Mouse (Mus musculus) neural tube, embryonic 12.5 days (tissue): Measurements from ENCODE around the gene Ryr1. TPM values are rescaled to one million over a fixed set of nuclear protein-coding genes. Genes with fewer than 3 reads are reported as not detected.

Source experiments
- ATAC-seq: fragments of 200-750 bp; cut with Nextera tagmentation; 2 replicates; pipeline ENCODE4 v1.8.0; 2017; ENCODE audit warnings: low read depth, mild to moderate bottlenecking, moderate TSS enrichment, moderate library complexity; ENCODE audit not compliant: low FRiP score
- H3K27ac ChIP-seq: fragments of 300-500 bp; sonication (generic); 2 replicates; pipeline ENCODE4 v1.5.1; 2016
- H3K27me3 ChIP-seq: fragments of 300-500 bp; sonication (generic); replicated peaks from 2 replicates; pipeline ENCODE4 v1.6.1; 2016; ENCODE audit warnings: mild to moderate bottlenecking
- H3K36me3 ChIP-seq: fragments of 300-500 bp; sonication (generic); 2 replicates; pipeline ENCODE4 v1.6.1; 2016; ENCODE audit warnings: mild to moderate bottlenecking
- H3K4me1 ChIP-seq: fragments of 300-500 bp; sonication (generic); 2 replicates; pipeline ENCODE4 v1.6.1; 2016
- H3K4me2 ChIP-seq: fragments of 300-500 bp; sonication (generic); replicated peaks from 2 replicates; pipeline ENCODE4 v1.6.1; 2016; ENCODE audit warnings: mild to moderate bottlenecking
- H3K4me3 ChIP-seq: fragments of 300-500 bp; sonication (generic); 2 replicates; pipeline ENCODE4 v1.5.1; 2016
- H3K9ac ChIP-seq: fragments of 300-500 bp; sonication (generic); 2 replicates; pipeline ENCODE4 v1.6.1; 2016; ENCODE audit warnings: mild to moderate bottlenecking
- H3K9me3 ChIP-seq: fragments of 300-500 bp; sonication (generic); 2 replicates; pipeline ENCODE4 v1.6.1; 2016; ENCODE audit warnings: mild to moderate bottlenecking
- WGBS: fragments of 180-500 bp; shearing (Covaris S2); methylation state at CpG from one replicate; pipeline ENCODE4 v1.1.7; 2016; 5-methylcytosine and 5-hydroxymethylcytosine counted together
- polyA plus RNA-seq: library from polyadenylated mRNA; unstranded; fragments of >200 nt; fragmentation: Nextera tagmentation; extraction: Ambion mirVana; gene quantifications from 2 replicates; pipeline ENCODE4 v1.2.1, GENCODE M21; 2016

Gene Ryr1
- polyA plus RNA-seq, 1 experiment from 2014 or later, result 5.0 TPM

DNA sequence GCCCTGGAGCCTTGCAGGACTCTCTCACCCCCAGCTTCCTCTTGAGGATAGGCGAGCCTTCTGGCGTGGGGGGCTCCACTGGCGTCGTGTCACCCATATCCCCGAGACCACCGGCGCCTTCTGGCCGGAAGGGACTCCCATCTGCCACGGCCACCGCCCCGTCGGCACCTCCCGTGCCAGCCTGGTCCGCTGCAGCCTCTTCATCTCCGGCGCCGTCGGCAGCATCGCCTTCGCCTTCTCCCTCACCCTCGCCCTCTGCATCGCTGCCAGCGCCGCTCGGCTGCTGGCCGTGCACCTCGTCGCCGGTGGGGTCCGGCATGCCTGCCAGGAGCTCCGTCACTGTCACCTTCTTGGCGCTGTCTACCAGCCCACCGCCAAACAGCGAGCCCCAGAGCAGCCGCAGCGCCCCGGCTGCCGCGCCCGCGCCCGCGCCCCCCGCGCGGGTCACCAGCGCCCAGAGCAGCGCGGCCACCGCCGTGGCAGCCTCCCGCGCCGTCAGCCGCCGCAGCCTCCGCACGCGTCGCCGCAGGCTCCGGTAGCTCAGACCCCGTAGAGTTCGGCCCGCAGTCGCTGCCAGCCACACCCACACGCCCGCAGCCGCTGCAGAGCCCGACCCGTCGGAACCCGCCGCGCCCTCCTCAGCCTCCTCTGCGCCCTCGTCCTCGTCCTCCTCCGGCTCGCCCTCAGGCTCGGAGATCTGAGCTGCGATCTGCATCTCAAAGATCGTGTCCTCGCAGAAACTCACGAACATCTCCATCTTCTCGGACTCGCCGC lies 105.3 kb downstream of the Ryr1 start:
- H3K27me3 ChIP-seq, result peaks cover 47% of the 10 kb centered on the region
- H3K27ac ChIP-seq, result no peak overlapping the region
- peak overlapping the region; percentile 35 for H3K4me3 ChIP-seq
- 3% methylated on average over 88 of the region's 88 CpGs for WGBS
- H3K9me3 ChIP-seq, result peaks cover 7% of the 10 kb centered on the region; the same call in 1 of the 2 replicates
- peak overlapping the region; percentile 63 for H3K4me2 ChIP-seq
- peaks cover 8% of the 10 kb centered on the region for H3K4me1 ChIP-seq
- peak overlapping the region; percentile 51; the same call in 1 of the 2 replicates for H3K9ac ChIP-seq
- ATAC-seq, result no peak
- H3K36me3 ChIP-seq, result no peaks in the 10 kb centered on the region

GRCm38 (mm10) chr7:29017222-29017621 lies 107.8 kb downstream of the Ryr1 start:
- Histone ChIP-seq H3K27ac (no peak overlapping the region), H3K4me3 (no peak overlapping the region), H3K4me1 (peaks cover 8% of the 10 kb centered on the region), H3K9me3 (peaks cover 7% of the 10 kb centered on the region; the same call in 1 of the 2 replicates), H3K27me3 (peaks cover 47% of the 10 kb centered on the region), H3K9ac (no peak overlapping the region), H3K36me3 (no peaks in the 10 kb centered on the region), H3K4me2 (no peak overlapping the region)
- WGBS, result 88% methylated on average over 7 of the region's 7 CpGs
- no peak for ATAC-seq

DNA sequence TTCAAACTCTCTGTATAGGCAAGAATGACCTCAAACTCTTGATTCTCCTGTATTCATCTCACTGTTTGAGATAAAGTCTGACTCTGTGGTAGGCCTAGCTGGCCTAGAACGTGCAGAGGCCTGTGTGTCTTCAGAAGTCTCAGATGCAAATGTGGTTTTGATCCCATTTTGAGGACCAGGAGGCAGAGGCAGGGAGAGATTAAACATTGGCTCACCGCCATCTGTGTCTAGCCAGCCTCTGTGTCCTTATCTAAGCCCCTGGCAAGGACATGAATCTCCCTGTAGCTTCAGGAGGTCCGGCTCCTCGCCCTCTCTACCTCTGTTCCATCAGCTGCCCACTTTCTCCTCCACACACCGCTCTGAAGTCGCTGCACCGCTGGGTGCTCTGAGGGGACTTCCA lies 108.5 kb downstream of the Ryr1 start:
- Histone ChIP-seq H3K4me2 (no peak overlapping the region), H3K4me3 (no peak overlapping the region), H3K27me3 (peaks cover 46% of the 10 kb centered on the region), H3K36me3 (no peaks in the 10 kb centered on the region), H3K9ac (no peak overlapping the region), H3K9me3 (peaks cover 7% of the 10 kb centered on the region; the same call in 1 of the 2 replicates), H3K27ac (no peak overlapping the region), H3K4me1 (peaks cover 8% of the 10 kb centered on the region)
- WGBS, result 89% methylated on average over 7 of the region's 7 CpGs
- ATAC-seq, result no peak

DNA sequence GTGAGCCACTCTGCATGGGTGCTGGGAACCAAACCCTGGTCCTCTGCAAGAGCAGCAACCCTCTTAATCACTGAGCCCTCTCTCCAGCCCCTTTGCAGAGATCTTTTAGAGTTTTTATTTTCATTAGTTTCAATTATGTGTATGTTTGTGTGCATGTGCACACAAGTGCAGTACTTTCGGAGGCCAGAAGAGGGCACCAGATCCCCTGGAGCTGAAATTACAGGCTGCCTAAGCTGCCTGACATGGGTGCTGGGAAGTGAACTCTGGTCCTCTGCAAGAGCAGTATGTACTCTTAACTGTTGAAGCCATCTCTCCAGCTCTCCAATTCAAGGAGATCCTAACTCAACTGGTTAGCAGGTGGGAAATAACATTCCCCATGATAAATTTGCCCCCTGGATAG lies 110.0 kb downstream of the Ryr1 start:
- H3K27ac ChIP-seq, result no peak overlapping the region
- H3K9me3 ChIP-seq, result peaks cover 7% of the 10 kb centered on the region; the same call in 1 of the 2 replicates
- 94% methylated on average over 1 of the region's 1 CpGs for WGBS
- no peaks in the 10 kb centered on the region for H3K36me3 ChIP-seq
- H3K4me2 ChIP-seq, result no peak overlapping the region
- H3K27me3 ChIP-seq, result peaks cover 32% of the 10 kb centered on the region
- no peak overlapping the region for H3K9ac ChIP-seq
- ATAC-seq, result no peak
- no peak overlapping the region for H3K4me3 ChIP-seq
- H3K4me1 ChIP-seq, result peaks cover 8% of the 10 kb centered on the region

GRCm38 (mm10) chr7:29008714-29009113 lies 116.3 kb downstream of the Ryr1 start:
- no peaks in the 10 kb centered on the region for H3K27me3 ChIP-seq
- no peak overlapping the region for H3K4me3 ChIP-seq
- no peaks in the 10 kb centered on the region for H3K9me3 ChIP-seq
- no peak for ATAC-seq
- no peaks in the 10 kb centered on the region for H3K4me1 ChIP-seq
- no peak overlapping the region for H3K9ac ChIP-seq
- 87% methylated on average over 9 of the region's 9 CpGs for WGBS
- no peak overlapping the region for H3K4me2 ChIP-seq
- H3K36me3 ChIP-seq, result no peaks in the 10 kb centered on the region
- no peak overlapping the region for H3K27ac ChIP-seq

DNA sequence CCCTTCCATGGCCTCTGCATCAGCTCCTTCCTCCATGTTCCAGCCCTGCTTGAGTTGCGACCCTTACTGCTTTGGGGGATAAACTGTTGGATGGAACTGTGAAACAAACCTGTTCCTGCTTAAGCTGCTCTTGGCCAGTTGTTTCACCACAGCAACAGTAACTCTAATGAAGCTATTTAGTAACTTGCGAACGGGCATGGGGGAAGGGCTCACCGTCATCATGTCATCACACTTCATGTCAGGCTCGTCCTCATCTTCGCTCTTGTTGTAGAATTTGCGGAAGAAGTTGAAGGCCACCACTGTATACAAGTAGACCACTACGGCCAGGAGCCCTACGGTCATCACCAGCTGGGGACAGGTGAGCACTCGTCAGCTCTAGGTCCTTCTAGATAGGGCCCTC lies 116.8 kb downstream of the Ryr1 start:
- Histone ChIP-seq H3K27ac (no peak overlapping the region), H3K4me1 (no peaks in the 10 kb centered on the region), H3K27me3 (no peaks in the 10 kb centered on the region), H3K9ac (no peak overlapping the region), H3K9me3 (no peaks in the 10 kb centered on the region), H3K4me2 (no peak overlapping the region), H3K4me3 (no peak overlapping the region), H3K36me3 (no peaks in the 10 kb centered on the region)
- ATAC-seq, result no peak
- WGBS, result 94% methylated on average over 10 of the region's 10 CpGs

DNA sequence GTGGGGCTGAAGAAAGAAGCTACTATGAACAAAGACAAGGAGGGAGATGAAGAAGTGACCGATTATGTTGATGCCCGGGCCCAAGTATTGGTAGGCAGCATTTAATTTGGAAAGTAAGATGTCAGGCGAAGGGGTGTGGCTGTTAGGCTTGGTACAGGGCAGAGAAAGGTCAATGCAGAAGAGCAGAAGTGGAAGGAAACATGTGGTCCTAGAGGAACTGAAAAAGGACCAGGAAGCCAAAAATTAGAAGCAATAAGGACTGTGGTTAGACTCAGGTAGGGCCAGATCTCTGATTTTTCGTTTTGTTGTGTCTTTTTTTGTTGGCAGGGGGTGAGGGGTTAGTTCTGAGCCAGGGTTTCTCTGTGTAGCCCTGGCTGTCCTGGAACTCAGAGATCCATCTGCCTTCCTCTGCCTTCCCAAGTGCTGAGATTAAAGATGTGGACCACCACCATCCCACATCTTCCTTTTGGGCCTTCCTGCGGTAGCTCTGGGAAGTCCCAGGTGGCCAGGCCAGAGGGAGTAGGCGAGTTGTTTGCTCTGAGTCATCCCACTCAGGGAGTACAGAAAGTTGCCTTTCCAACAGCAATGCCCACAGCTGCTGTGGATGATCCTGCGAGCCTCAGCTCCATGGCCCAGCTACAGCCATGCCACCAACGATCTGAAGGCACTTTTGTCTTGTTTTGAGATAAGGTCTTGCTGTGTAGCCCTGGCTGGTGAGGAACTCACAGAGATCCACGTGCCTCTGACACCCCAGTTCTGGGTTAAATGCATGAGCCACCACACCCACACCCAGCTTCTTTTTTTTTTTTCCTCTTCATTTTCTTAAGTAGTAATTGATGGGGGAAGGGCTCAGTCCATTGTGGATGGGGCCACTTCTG lies 117.5 kb downstream of the Ryr1 start:
- 84% methylated on average over 9 of the region's 9 CpGs for WGBS
- Histone ChIP-seq H3K27ac (no peak overlapping the region), H3K9me3 (no peaks in the 10 kb centered on the region), H3K4me3 (no peak overlapping the region), H3K27me3 (no peaks in the 10 kb centered on the region), H3K4me2 (no peak overlapping the region), H3K4me1 (no peaks in the 10 kb centered on the region), H3K36me3 (no peaks in the 10 kb centered on the region), H3K9ac (no peak overlapping the region)
- no peak for ATAC-seq

DNA sequence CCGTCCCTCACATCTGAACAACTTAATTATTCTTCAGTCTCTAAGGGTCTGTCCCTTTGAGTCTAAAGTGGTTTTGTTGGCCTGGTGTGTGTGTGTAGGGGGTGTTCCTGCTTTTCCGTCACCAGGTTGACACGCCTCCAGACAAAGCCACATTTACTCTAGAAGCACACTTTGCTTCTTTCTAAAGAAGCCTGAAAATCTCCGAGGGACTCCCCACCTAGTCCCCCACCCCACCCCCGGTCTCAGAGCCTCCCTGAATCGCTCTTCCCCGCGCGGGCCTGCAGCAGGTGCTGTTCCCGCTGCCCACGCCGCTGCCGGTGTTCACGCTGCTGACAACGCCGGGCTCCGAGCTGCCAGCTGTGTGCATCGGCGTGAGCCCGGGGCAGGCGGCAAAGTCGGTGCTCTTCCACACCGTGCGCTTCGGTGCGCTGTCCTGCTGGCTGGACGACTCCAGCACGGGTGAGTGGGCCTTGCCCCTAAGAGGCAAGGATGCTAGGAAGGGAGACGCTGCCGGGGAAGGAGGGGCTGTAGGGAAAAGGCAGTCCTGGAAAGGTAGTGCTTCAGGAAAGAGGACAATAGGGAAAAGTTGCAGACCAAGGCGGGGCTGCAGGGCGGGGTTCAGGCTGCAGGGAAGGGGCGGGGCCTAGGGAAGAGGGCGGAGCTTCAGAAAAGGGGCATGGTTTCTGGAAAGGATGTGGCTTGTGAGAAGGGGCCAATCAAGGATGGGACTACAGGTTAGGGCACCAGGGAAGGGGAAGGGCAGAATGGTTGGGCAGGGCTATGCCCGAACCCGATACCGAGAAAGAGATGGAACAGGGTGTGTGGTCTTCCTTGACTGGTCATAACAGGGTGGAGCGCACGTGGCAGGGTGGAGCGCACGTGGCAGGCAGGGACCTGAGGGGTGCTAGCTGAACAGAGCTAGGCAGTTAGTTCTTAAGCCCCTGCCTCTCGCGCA lies 124.1 kb downstream of the Ryr1 start:
- ATAC-seq, result peak; percentile 77
- no peaks in the 10 kb centered on the region for H3K36me3 ChIP-seq
- no peaks in the 10 kb centered on the region; the same call in 1 of the 2 replicates for H3K27me3 ChIP-seq
- peak overlapping the region; percentile 88 for H3K4me2 ChIP-seq
- WGBS, result 7% methylated on average over 43 of the region's 43 CpGs
- H3K9ac ChIP-seq, result peak overlapping the region; percentile 59
- no peaks in the 10 kb centered on the region for H3K9me3 ChIP-seq
- H3K27ac ChIP-seq, result no peak overlapping the region
- H3K4me1 ChIP-seq, result 0 out of 2 replicates have a peak, but pooled peaks cover 4% of the 10 kb centered on the region
- peak overlapping the region; percentile 48 for H3K4me3 ChIP-seq

GRCm38 (mm10) chr7:28993402-28993801 lies 131.6 kb downstream of the Ryr1 start:
- H3K27ac ChIP-seq, result no peak overlapping the region
- no peaks in the 10 kb centered on the region for H3K9me3 ChIP-seq
- ATAC-seq, result no peak
- H3K4me2 ChIP-seq, result no peak overlapping the region
- H3K27me3 ChIP-seq, result no peaks in the 10 kb centered on the region
- no peaks in the 10 kb centered on the region for H3K36me3 ChIP-seq
- WGBS, result 84% methylated on average over 3 of the region's 3 CpGs
- H3K9ac ChIP-seq, result no peak overlapping the region
- H3K4me3 ChIP-seq, result no peak overlapping the region
- H3K4me1 ChIP-seq, result no peaks in the 10 kb centered on the region

- Histone ChIP-seq H3K9me3 (no peaks in the 10 kb centered on the region), H3K36me3 (no peaks in the 10 kb centered on the region), H3K27ac (no peak overlapping the region), H3K4me3 (no peak overlapping the region), H3K27me3 (no peaks in the 10 kb centered on the region), H3K9ac (no peak overlapping the region), H3K4me1 (no peaks in the 10 kb centered on the region), H3K4me2 (no peak overlapping the region)
- WGBS, result 76% methylated on average over 3 of the region's 3 CpGs
- no peak for ATAC-seq
Observed at GRCm38 (mm10) chr7:28992997-28993396, 132.0 kb downstream of the Ryr1 start.

DNA sequence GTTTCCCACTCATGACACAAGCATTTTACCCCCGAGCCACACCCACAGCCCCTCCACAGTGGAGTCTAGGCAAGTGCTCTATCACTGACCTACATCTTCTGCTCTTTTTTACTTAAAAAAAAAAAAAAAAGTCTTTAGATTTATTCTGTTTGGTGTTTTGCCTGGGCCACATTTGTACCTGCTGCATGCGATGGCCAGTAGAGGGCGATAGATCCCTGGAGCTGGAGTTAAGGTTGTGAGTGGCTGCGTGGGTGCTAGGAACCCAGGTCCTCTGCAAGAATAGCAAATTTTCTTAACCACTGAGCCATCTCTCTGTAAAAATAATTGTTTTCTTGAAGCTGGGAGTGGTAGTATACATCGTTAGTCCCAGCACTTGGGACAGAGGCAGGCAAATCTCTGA lies 133.4 kb downstream of the Ryr1 start:
- no peak for ATAC-seq

More for the DNA sequence above, 133.4 kb downstream of the Ryr1 start:
- Histone ChIP-seq H3K9me3 (no peaks in the 10 kb centered on the region), H3K4me2 (no peak overlapping the region), H3K27me3 (no peaks in the 10 kb centered on the region), H3K27ac (no peak overlapping the region), H3K4me3 (no peak overlapping the region), H3K36me3 (no peaks in the 10 kb centered on the region), H3K9ac (no peak overlapping the region), H3K4me1 (no peaks in the 10 kb centered on the region)
- 70% methylated on average over 5 of the region's 5 CpGs for WGBS
